In the genomic region with DNA sequence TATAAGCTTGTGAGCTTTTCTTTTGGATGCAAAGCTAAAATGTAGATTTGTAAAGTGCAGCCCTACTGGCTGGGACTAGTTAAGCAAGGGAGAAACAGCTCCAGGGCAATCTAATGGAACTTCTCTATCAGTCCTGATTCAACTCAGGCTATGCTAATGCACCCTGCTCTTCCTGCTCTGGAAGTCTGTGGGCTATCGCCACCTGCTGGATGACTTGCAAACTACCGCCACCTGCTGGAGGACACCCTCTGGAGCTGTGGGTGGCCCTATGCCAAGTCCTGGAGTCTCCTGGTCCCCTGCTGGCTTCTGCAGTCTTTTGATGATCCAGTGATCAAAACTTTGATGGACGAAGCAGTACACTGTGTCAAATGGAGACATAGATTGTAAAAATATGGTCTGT, we compare ENCODE assay signal across 9 mouse cellular contexts.
DNase-seq lines count a peak whose midpoint lies in the region; ATAC-seq lines count a peak whose summit lies in the region.
"Had no signal": no experiment of that assay in that cellular context is flagged by ENCODE, and none has a peak within 500 bp of the region (broad histone marks: within the 10 kb centered on the region; RNA-seq: fewer than 3 reads in every experiment).

No protein-coding gene starts in this region.

- 2% methylated on average over 3 of the region's 3 CpGs for WGBS in forebrain, embryonic 16.5 days
- WGBS in hindbrain, embryonic 11.5 days: 7% methylated on average over 3 of the region's 3 CpGs

- H3K27me3 ChIP-seq in forebrain, embryonic 16.5 days (replicated peaks; ENCODE audit: control insufficient read depth, insufficient read depth, low read length): no peaks in the 10 kb centered on the region
- H3K27me3 ChIP-seq in hindbrain, embryonic 11.5 days (ENCODE audit: control insufficient read depth, insufficient read depth, low read length): no peaks in the 10 kb centered on the region
- H3K27me3 ChIP-seq: midbrain, embryonic 12.5 days had no signal

- peak; percentile 77 for ATAC-seq in forebrain, embryonic 16.5 days
- ATAC-seq in hindbrain, embryonic 11.5 days (ENCODE audit: low FRiP score): peak; percentile 61; the same call in 1 of the 2 replicates

- no peak overlapping the region for H3K4me2 ChIP-seq in forebrain, embryonic 16.5 days (ENCODE audit: low read length)
- H3K4me2 ChIP-seq in hindbrain, embryonic 11.5 days (replicated peaks; ENCODE audit: low read depth, low read length): no peak overlapping the region
- H3K4me2 ChIP-seq: midbrain, embryonic 12.5 days had no signal

- no peak overlapping the region for H3K27ac ChIP-seq in forebrain, embryonic 16.5 days (ENCODE audit: low read length)
- H3K27ac ChIP-seq in hindbrain, embryonic 11.5 days (ENCODE audit: low read depth, low read length): no peak overlapping the region
- H3K27ac ChIP-seq: midbrain, embryonic 12.5 days had no signal

- no peak overlapping the region for H3K9ac ChIP-seq in forebrain, embryonic 16.5 days (replicated peaks; ENCODE audit: low read depth, low read length)
- no peak overlapping the region for H3K9ac ChIP-seq in hindbrain, embryonic 11.5 days (ENCODE audit: low read depth, low read length)
- H3K9ac ChIP-seq: midbrain, embryonic 12.5 days had no signal

- H3K4me1 ChIP-seq in forebrain, embryonic 16.5 days (replicated peaks; ENCODE audit: control insufficient read depth, insufficient read depth, low read length): no peaks in the 10 kb centered on the region
- H3K4me1 ChIP-seq in hindbrain, embryonic 11.5 days (replicated peaks; ENCODE audit: control insufficient read depth, insufficient read depth, low read length): no peaks in the 10 kb centered on the region
- H3K4me1 ChIP-seq: midbrain, embryonic 12.5 days had no signal

- H3K36me3 ChIP-seq in forebrain, embryonic 16.5 days (ENCODE audit: control insufficient read depth, insufficient read depth): no peaks in the 10 kb centered on the region
- H3K36me3 ChIP-seq in hindbrain, embryonic 11.5 days (ENCODE audit: control insufficient read depth, insufficient read depth, low read length): no peaks in the 10 kb centered on the region
- H3K36me3 ChIP-seq: midbrain, embryonic 12.5 days had no signal

- H3K9me3 ChIP-seq in forebrain, embryonic 16.5 days (ENCODE audit: control insufficient read depth, low read length): no peaks in the 10 kb centered on the region
- no peaks in the 10 kb centered on the region for H3K9me3 ChIP-seq in hindbrain, embryonic 11.5 days (ENCODE audit: control insufficient read depth, low read length)
- H3K9me3 ChIP-seq: midbrain, embryonic 12.5 days had no signal

- DNase-seq in NIH3T3 (ENCODE audit: low read depth): peak; percentile 90
- peak; percentile 25 for DNase-seq in cerebellum, adult 11-12 months
- DNase-seq in hindbrain, embryonic 11.5 days (ENCODE audit: low spot score): peak; percentile 76
- DNase-seq in layer of hippocampus, adult 9-10 months (ENCODE audit: low spot score): peak; percentile 52
- DNase-seq in lung, postnatal 25 days (ENCODE audit: low spot score): peak; percentile 84
- DNase-seq in right cerebral cortex, adult 2 months (ENCODE audit: low spot score in 2 of 2): peak; percentile 77 to 85
- DNase-seq in urinary bladder, postnatal 36 days (ENCODE audit: low spot score in 2 of 2): peak; percentile 41 to 74

- H3K4me3 ChIP-seq in forebrain, embryonic 16.5 days (replicated peaks; ENCODE audit: low read length): no peak overlapping the region
- H3K4me3 ChIP-seq in hindbrain, embryonic 11.5 days (ENCODE audit: low read depth, low read length): no peak overlapping the region
- H3K4me3 ChIP-seq: midbrain, embryonic 12.5 days had no signal

Comparison
In these comparisons a context has a peak if more than half of its experiments do, and no peak if none do; other contexts are left out.
1. DNase-seq: peak in every context shown above with its lines; median percentile 90 in NIH3T3; 84 in lung, postnatal 25 days; 81 in right cerebral cortex, adult 2 months; 76 in hindbrain, embryonic 11.5 days; 58 in urinary bladder, postnatal 36 days; 52 in layer of hippocampus, adult 9-10 months; 25 in cerebellum, adult 11-12 months.